Mouse (Mus musculus) embryonic facial prominence, embryonic 14.5 days (tissue): ENCODE data around the gene Luc7l. TPM values are rescaled to one million over a fixed set of nuclear protein-coding genes. Genes with fewer than 3 reads are reported as not detected.
"Not testable (repeated sequence)": the region's sequence is repeated elsewhere in the genome, so short reads cannot be mapped to it uniquely, and the experiment has no call there.

ENCODE experiments used
- ATAC-seq: fragments of 200-750 bp; cut with Nextera tagmentation; 2 replicates; pipeline ENCODE4 v1.8.0; 2017; ENCODE audit warnings: low read depth, moderate number of reproducible peaks, moderate TSS enrichment
- DNase-seq: peaks from one replicate; pipeline ENCODE4 v3.0.0-alpha.2; 2015; ENCODE audit warnings: low spot score
- H3K27ac ChIP-seq: fragments of 300-500 bp; sonication (generic); replicated peaks from 2 replicates; pipeline ENCODE4 v1.5.1; 2014; ENCODE audit warnings: low read depth, mild to moderate bottlenecking, low read length, moderate library complexity
- H3K27me3 ChIP-seq: fragments of 300-500 bp; sonication (generic); replicated peaks from 2 replicates; pipeline ENCODE4 v1.6.1; 2014; ENCODE audit warnings: low read length; ENCODE audit not compliant: control insufficient read depth, insufficient read depth
- H3K36me3 ChIP-seq: fragments of 300-500 bp; sonication (generic); 2 replicates; pipeline ENCODE4 v1.6.1; 2014; ENCODE audit warnings: low read length, mixed read lengths; ENCODE audit not compliant: control insufficient read depth, insufficient read depth
- H3K4me1 ChIP-seq: fragments of 300-500 bp; sonication (generic); 2 replicates; pipeline ENCODE4 v1.6.1; 2014; ENCODE audit warnings: antibody characterized with exemption, low read length; ENCODE audit not compliant: control insufficient read depth, insufficient read depth
- H3K4me2 ChIP-seq: fragments of 300-500 bp; sonication (generic); 2 replicates; pipeline ENCODE4 v1.6.1; 2014; ENCODE audit warnings: low read depth, mild to moderate bottlenecking, low read length, moderate library complexity, mixed read lengths
- H3K4me3 ChIP-seq: fragments of 300-500 bp; sonication (generic); 2 replicates; pipeline ENCODE4 v1.5.1; 2014; ENCODE audit warnings: low read depth, mild to moderate bottlenecking, low read length
- H3K9ac ChIP-seq: fragments of 300-500 bp; sonication (generic); 2 replicates; pipeline ENCODE4 v1.6.1; 2014; ENCODE audit warnings: low read depth, mild to moderate bottlenecking, low read length, moderate library complexity, mixed read lengths
- H3K9me3 ChIP-seq: fragments of 300-500 bp; sonication (generic); 2 replicates; pipeline ENCODE4 v1.6.1; 2016; ENCODE audit warnings: low read length; ENCODE audit not compliant: control insufficient read depth
- WGBS: fragments of 180-500 bp; shearing (Covaris S2); extraction: QIAGEN DNeasy Blood & Tissue Kit; methylation state at CpG from one replicate; pipeline ENCODE4 v1.1.7; 2014; 5-methylcytosine and 5-hydroxymethylcytosine counted together
- polyA plus RNA-seq: library from polyadenylated mRNA; unstranded; fragments of >200 nt; fragmentation: Nextera tagmentation; extraction: Ambion mirVana; gene quantifications from 2 replicates; pipeline ENCODE4 v1.2.1, GENCODE M21; 2014

The Luc7l gene
- polyA plus RNA-seq, 1 experiment from 2014 or later, result 77.8 TPM

- no peak for ATAC-seq
- peaks cover 94% of the 10 kb centered on the region for H3K36me3 ChIP-seq
Measured at GRCm38 (mm10) chr17:26262384-26262783, 9.7 kb downstream of the Luc7l start.

GRCm38 (mm10) chr17:26268851-26269250, 16.2 kb downstream of the Luc7l start:
- no peak for DNase-seq
- no peaks in the 10 kb centered on the region for H3K9me3 ChIP-seq
- H3K27me3 ChIP-seq, result no peaks in the 10 kb centered on the region
- H3K4me1 ChIP-seq, result no peaks in the 10 kb centered on the region
- no peak for ATAC-seq
- H3K36me3 ChIP-seq, result peaks cover 79% of the 10 kb centered on the region
- no peak overlapping the region for H3K4me2 ChIP-seq
- no peak overlapping the region for H3K4me3 ChIP-seq
- H3K27ac ChIP-seq, result no peak overlapping the region
- H3K9ac ChIP-seq, result no peak overlapping the region
- WGBS, result 88% methylated on average over 1 of the region's 1 CpGs

More at GRCm38 (mm10) chr17:26262384-26262783, 9.7 kb downstream of the Luc7l start:
- Histone ChIP-seq H3K4me2 (no peak overlapping the region), H3K4me3 (no peak overlapping the region), H3K9ac (no peak overlapping the region), H3K4me1 (no peaks in the 10 kb centered on the region), H3K9me3 (no peaks in the 10 kb centered on the region), H3K27ac (no peak overlapping the region), H3K27me3 (no peaks in the 10 kb centered on the region)
- WGBS, result 95% methylated on average over 3 of the region's 3 CpGs
- no peak for DNase-seq

- not testable (repeated sequence) for ATAC-seq
- peaks cover 76% of the 10 kb centered on the region for H3K36me3 ChIP-seq
Measured at GRCm38 (mm10) chr17:26269577-26269976, 16.9 kb downstream of the Luc7l start.

GRCm38 (mm10) chr17:26272586-26272985, 19.9 kb downstream of the Luc7l start:
- DNase-seq (no peak), ATAC-seq (no peak)
- WGBS, result 87% methylated on average over 3 of the region's 3 CpGs
- Histone ChIP-seq H3K27me3 (no peaks in the 10 kb centered on the region), H3K9ac (no peak overlapping the region), H3K4me1 (no peaks in the 10 kb centered on the region), H3K27ac (no peak overlapping the region), H3K4me2 (no peak overlapping the region), H3K4me3 (no peak overlapping the region), H3K36me3 (peaks cover 76% of the 10 kb centered on the region), H3K9me3 (no peaks in the 10 kb centered on the region)

More at GRCm38 (mm10) chr17:26269577-26269976, 16.9 kb downstream of the Luc7l start:
- H3K4me1 ChIP-seq, H3K9me3 ChIP-seq, H3K9ac ChIP-seq, H3K27me3 ChIP-seq, H3K27ac ChIP-seq, H3K4me2 ChIP-seq, DNase-seq, H3K4me3 ChIP-seq: not testable (repeated sequence)
- 91% methylated on average over 10 of the region's 10 CpGs for WGBS

- Histone ChIP-seq H3K9me3 (no peaks in the 10 kb centered on the region), H3K9ac (no peak overlapping the region), H3K27me3 (no peaks in the 10 kb centered on the region), H3K4me1 (no peaks in the 10 kb centered on the region), H3K27ac (no peak overlapping the region), H3K4me3 (no peak overlapping the region), H3K4me2 (no peak overlapping the region), H3K36me3 (peaks cover 89% of the 10 kb centered on the region)
- 86% methylated on average over 13 of the region's 13 CpGs for WGBS
- DNase-seq (no peak), ATAC-seq (no peak)
Measured at GRCm38 (mm10) chr17:26275933-26276332, 23.2 kb downstream of the Luc7l start.

- WGBS, result 91% methylated on average over 4 of the region's 4 CpGs
- peak; percentile 32 for DNase-seq
- H3K27me3 ChIP-seq, result no peaks in the 10 kb centered on the region
- H3K4me3 ChIP-seq, result no peak overlapping the region
- no peaks in the 10 kb centered on the region for H3K9me3 ChIP-seq
- H3K27ac ChIP-seq, result no peak overlapping the region
- H3K9ac ChIP-seq, result no peak overlapping the region
- no peak overlapping the region for H3K4me2 ChIP-seq
- ATAC-seq, result no peak
- H3K36me3 ChIP-seq, result peaks cover 89% of the 10 kb centered on the region
- H3K4me1 ChIP-seq, result no peaks in the 10 kb centered on the region
Measured at GRCm38 (mm10) chr17:26276711-26277110, 24.0 kb downstream of the Luc7l start.

- 86% methylated on average over 8 of the region's 8 CpGs for WGBS
- ATAC-seq, result no peak
- peaks cover 94% of the 10 kb centered on the region for H3K36me3 ChIP-seq
Measured at GRCm38 (mm10) chr17:26286199-26286955, 33.7 kb downstream of the Luc7l start.

GRCm38 (mm10) chr17:26289475-26289874, 36.8 kb downstream of the Luc7l start:
- ATAC-seq (no peak), DNase-seq (no peak)
- no peaks in the 10 kb centered on the region for H3K4me1 ChIP-seq
- no peak overlapping the region for H3K27ac ChIP-seq
- no peak overlapping the region for H3K4me2 ChIP-seq
- WGBS, result 87% methylated on average over 4 of the region's 4 CpGs
- peaks cover 69% of the 10 kb centered on the region for H3K36me3 ChIP-seq
- no peaks in the 10 kb centered on the region for H3K27me3 ChIP-seq
- peaks cover 10% of the 10 kb centered on the region; the same call in 1 of the 2 replicates for H3K9me3 ChIP-seq
- no peak overlapping the region for H3K9ac ChIP-seq
- H3K4me3 ChIP-seq, result no peak overlapping the region

More at GRCm38 (mm10) chr17:26286199-26286955, 33.7 kb downstream of the Luc7l start:
- Histone ChIP-seq H3K27me3 (no peaks in the 10 kb centered on the region), H3K4me2 (no peak overlapping the region), H3K4me1 (no peaks in the 10 kb centered on the region), H3K9me3 (peaks cover 4% of the 10 kb centered on the region; the same call in 1 of the 2 replicates), H3K4me3 (no peak overlapping the region), H3K27ac (no peak overlapping the region), H3K9ac (no peak overlapping the region)
- no peak for DNase-seq

GRCm38 (mm10) chr17:26298318-26298717, 45.6 kb downstream of the Luc7l start:
- H3K4me3 ChIP-seq, DNase-seq, H3K27ac ChIP-seq, H3K4me1 ChIP-seq, H3K4me2 ChIP-seq, H3K9ac ChIP-seq, H3K27me3 ChIP-seq, ATAC-seq, H3K36me3 ChIP-seq: not testable (repeated sequence)
- peaks cover 11% of the 10 kb centered on the region for H3K9me3 ChIP-seq
- WGBS, result 92% methylated on average over 4 of the region's 4 CpGs
